Mouse (Mus musculus) ES-E14 (cell line): Measurements from ENCODE around the gene Cmbl. TPM values are rescaled to one million over a fixed set of nuclear protein-coding genes. Genes with fewer than 3 reads are reported as not detected.

Experiments
- DNase-seq: peaks from one replicate; pipeline ENCODE4 v3.0.0-alpha.2; 2013; ENCODE audit warnings: low read depth, low spot score
- H3K27ac ChIP-seq: 2 replicates; pipeline ENCODE4 v1.5.1; 2012; ENCODE audit warnings: low read depth, mild to moderate bottlenecking, low read length, moderate library complexity, mixed read lengths; ENCODE audit not compliant: poor library complexity, insufficient read depth, severe bottlenecking
- H3K36me3 ChIP-seq: 2 replicates; pipeline ENCODE4 v1.6.1; 2012; ENCODE audit warnings: mild to moderate bottlenecking, low read length, moderate library complexity, mixed read lengths; ENCODE audit not compliant: control insufficient read depth, poor library complexity, insufficient read depth, severe bottlenecking
- H3K4me1 ChIP-seq, 2 experiments: fragments of 150-350 bp in 1 of 2; sonication (generic) in 1 of 2; 2 replicates each; pipeline ENCODE4 v1.6.1; 2012; ENCODE audit warnings: low read length in 2 of 2, mild to moderate bottlenecking in 1 of 2, mixed read lengths in 1 of 2; ENCODE audit not compliant: control insufficient read depth in 2 of 2, insufficient read depth in 2 of 2, poor library complexity in 1 of 2
- H3K4me3 ChIP-seq, 2 experiments: fragments of 150-350 bp in 1 of 2; sonication (generic) in 1 of 2; 2 replicates each; pipeline ENCODE4 v1.5.1; 2012; ENCODE audit warnings: low read length in 2 of 2, low read depth in 1 of 2, mild to moderate bottlenecking in 1 of 2, mixed read lengths in 1 of 2; ENCODE audit not compliant: insufficient read depth in 1 of 2, poor library complexity in 1 of 2, severe bottlenecking in 1 of 2
- H3K9ac ChIP-seq: 2 replicates; pipeline ENCODE4 v1.6.1; 2012; ENCODE audit warnings: low read depth, mild to moderate bottlenecking, low read length, mixed read lengths; ENCODE audit not compliant: poor library complexity, insufficient read depth, severe bottlenecking
- H3K9me3 ChIP-seq: fragments of 150-350 bp; sonication (generic); 2 replicates; pipeline ENCODE4 v1.6.1; 2012; ENCODE audit warnings: low read depth, mild to moderate bottlenecking, low read length; ENCODE audit not compliant: control insufficient read depth, insufficient read depth
- CHD2 ChIP-seq: IDR thresholded peaks from 2 replicates; pipeline ENCODE4 v1.6.1; 2014; ENCODE audit warnings: mild to moderate bottlenecking, low read depth, low read length, inconsistent platforms
- HCFC1 ChIP-seq: IDR thresholded peaks from 2 replicates; pipeline ENCODE4 v1.6.1; 2012; ENCODE audit warnings: low read length, inconsistent platforms, borderline replicate concordance; ENCODE audit not compliant: insufficient read depth
- MAFK ChIP-seq: IDR thresholded peaks from 2 replicates; pipeline ENCODE4 v1.6.1; 2014; ENCODE audit warnings: mild to moderate bottlenecking, low read depth, low read length, inconsistent platforms; ENCODE audit not compliant: insufficient read depth
- ZC3H11A ChIP-seq: IDR thresholded peaks from 2 replicates; pipeline ENCODE4 v1.6.1; 2012; ENCODE audit warnings: low read depth, mild to moderate bottlenecking, inconsistent platforms, low read length, borderline replicate concordance
- ZNF384 ChIP-seq: IDR thresholded peaks from 2 replicates; pipeline ENCODE4 v1.6.1; 2012; ENCODE audit warnings: low read depth, low read length, inconsistent platforms
- in situ Hi-C, 2 experiments: fragments of 600-800 bp; cut with MboI; formaldehyde crosslinking; loops; one replicate each; pipeline ENCODE4 v1.15.1; 2025; ENCODE audit warnings: low sequenced_read_pairs in 2 of 2, inconsistent platforms in 1 of 2; ENCODE audit not compliant: unreplicated experiment in 2 of 2
- total RNA-seq: library from RNA; depleted of rRNA; stranded (reverse); fragments of 300-350 nt; gene quantifications from 2 replicates; pipeline ENCODE4 v1.2.3, GENCODE M21; 2012

Gene Cmbl
- total RNA-seq, 1 experiment: 0.76 TPM

- Histone ChIP-seq H3K9ac (no peak overlapping the region), H3K9me3 (no peaks in the 10 kb centered on the region), H3K4me1 (peaks cover 4 to 5% of the 10 kb centered on the region in 2 experiments; a peak in 2 of 4 replicates), H3K4me3 (no peak overlapping the region), H3K27ac (no peak overlapping the region), H3K36me3 (no peaks in the 10 kb centered on the region)
- in situ Hi-C loops: no loop called here
- TF ChIP-seq MAFK (no peak), CHD2 (no peak)
- no peak for DNase-seq
These were observed 3.8 kb upstream of the Cmbl start for GRCm38 (mm10) chr15:31561390-31561789.

- TF ChIP-seq ZC3H11A: no peak
- TF ChIP-seq ZNF384: no peak
- no peak for TF ChIP-seq MAFK
- no peak for TF ChIP-seq HCFC1
- no peak for TF ChIP-seq CHD2
- no peak overlapping the region for H3K4me3 ChIP-seq
- H3K4me1 ChIP-seq: peaks cover 4 to 5% of the 10 kb centered on the region in 2 experiments; a peak in 2 of 4 replicates
- in situ Hi-C loops: no loop called here
- peak; percentile 37 for DNase-seq
- no peak overlapping the region for H3K9ac ChIP-seq
- H3K27ac ChIP-seq: no peak overlapping the region
- no peaks in the 10 kb centered on the region for H3K36me3 ChIP-seq
- H3K9me3 ChIP-seq: no peaks in the 10 kb centered on the region
These were observed 3.2 kb upstream of the Cmbl start for GRCm38 (mm10) chr15:31561976-31562375.

- Histone ChIP-seq H3K4me1 (peaks cover 4 to 5% of the 10 kb centered on the region in 2 experiments; a peak in 2 of 4 replicates), H3K4me3 (no peak overlapping the region), H3K9me3 (no peaks in the 10 kb centered on the region), H3K27ac (no peak overlapping the region), H3K36me3 (no peaks in the 10 kb centered on the region), H3K9ac (no peak overlapping the region)
- in situ Hi-C loops: no loop called here
- no peak for TF ChIP-seq ZNF384
- no peak for TF ChIP-seq MAFK
- TF ChIP-seq HCFC1: no peak
- no peak for TF ChIP-seq ZC3H11A
- DNase-seq: no peak
These were observed 2.3 kb upstream of the Cmbl start for GRCm38 (mm10) chr15:31562847-31563246.

GRCm38 (mm10) chr15:31563577-31564546 lies 1.3 kb upstream of the Cmbl start:
- Histone ChIP-seq H3K36me3 (no peaks in the 10 kb centered on the region), H3K9me3 (no peaks in the 10 kb centered on the region), H3K4me3 (peak overlapping the region in 1 of 2 experiments; percentile 39; a peak in 1 of 4 replicates), H3K9ac (no peak overlapping the region; the same call in 1 of the 2 replicates), H3K27ac (no peak overlapping the region), H3K4me1 (peaks cover 4 to 7% of the 10 kb centered on the region in 2 experiments; a peak in 2 of 4 replicates)
- DNase-seq: no peak
- TF ChIP-seq MAFK (peak; percentile 94), CHD2 (no peak)
- in situ Hi-C loops: no loop called here
